Mouse (Mus musculus) erythroid progenitor cell, adult 5-6 weeks (primary cell): ENCODE results near the gene Mfap1b. TPM values are rescaled to one million over a fixed set of nuclear protein-coding genes. Genes with fewer than 3 reads are reported as not detected.

Experiments
- ATAC-seq: replicated peaks from 2 replicates; pipeline ENCODE4 v1.8.0; 2016; ENCODE audit warnings: moderate number of reproducible peaks, mild to moderate bottlenecking, moderate TSS enrichment, inconsistent platforms; ENCODE audit not compliant: poor library complexity, low FRiP score, severe bottlenecking
- total RNA-seq, 2 experiments: library from RNA; stranded (forward) in 1 of 2; stranded (reverse) in 1 of 2; fragments of 150-400 nt in 1 of 2; fragments of 186-747, 209-891 nt in 1 of 2; gene quantifications; 2 replicates each; pipeline versions ENCODE4 v1.2.3 to v1.2.4; 2015 to 2017; ENCODE audit warnings: low replicate concordance in 2 of 2

The Mfap1b gene
- total RNA-seq, 2 experiments from 2014 or later = 25.6 to 32.9 TPM

DNA sequence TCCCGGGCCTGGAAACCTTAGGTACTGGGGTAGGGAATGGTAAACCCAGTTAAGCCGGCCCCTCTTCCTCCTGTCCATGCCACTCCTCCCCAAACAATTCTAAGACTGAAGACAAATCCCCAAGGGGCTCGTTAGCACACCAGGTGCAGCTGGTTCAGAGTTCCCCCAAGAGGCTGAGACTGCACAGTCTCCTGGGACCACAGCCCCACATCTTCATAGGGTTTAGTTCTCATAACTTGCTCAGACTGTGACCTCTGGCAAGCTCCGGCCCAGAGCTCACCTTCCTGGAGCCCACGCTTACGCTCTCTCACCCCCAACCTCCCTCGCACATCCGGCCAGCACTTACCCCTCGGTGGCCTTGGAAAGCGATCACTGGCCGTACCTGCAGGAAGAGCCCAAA is 32.1 kb downstream of the Mfap1b start:
- ATAC-seq = no peak; the same call in 1 of the 2 replicates

- no peak for ATAC-seq
Measured at GRCm38 (mm10) chr2:121440834-121441605, 32.8 kb downstream of the Mfap1b start.

GRCm38 (mm10) chr2:121439746-121440145 is 34.1 kb downstream of the Mfap1b start:
- ATAC-seq = no peak

- peak; percentile 73; the same call in 1 of the 2 replicates for ATAC-seq
Measured at GRCm38 (mm10) chr2:121434854-121435253, 39.0 kb downstream of the Mfap1b start.

DNA sequence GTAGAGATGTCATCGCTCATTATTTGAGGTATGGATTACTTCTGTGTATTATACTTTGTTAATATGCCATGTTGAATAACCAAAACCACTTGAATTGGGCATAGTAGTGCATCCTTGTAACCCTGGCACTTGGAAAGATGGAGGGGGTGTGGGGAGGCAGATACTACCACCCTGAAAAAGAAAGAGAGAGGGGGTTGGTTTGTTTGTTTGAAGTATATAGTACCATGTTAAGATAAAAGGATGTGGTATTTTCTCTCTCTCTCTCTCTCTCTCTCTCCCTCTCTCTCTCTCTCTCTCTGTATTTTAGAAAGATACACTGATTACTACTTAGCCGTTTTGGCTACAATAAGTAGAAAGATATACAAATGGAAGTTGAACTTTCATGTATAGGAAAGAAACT is 48.0 kb downstream of the Mfap1b start:
- ATAC-seq = no peak

DNA sequence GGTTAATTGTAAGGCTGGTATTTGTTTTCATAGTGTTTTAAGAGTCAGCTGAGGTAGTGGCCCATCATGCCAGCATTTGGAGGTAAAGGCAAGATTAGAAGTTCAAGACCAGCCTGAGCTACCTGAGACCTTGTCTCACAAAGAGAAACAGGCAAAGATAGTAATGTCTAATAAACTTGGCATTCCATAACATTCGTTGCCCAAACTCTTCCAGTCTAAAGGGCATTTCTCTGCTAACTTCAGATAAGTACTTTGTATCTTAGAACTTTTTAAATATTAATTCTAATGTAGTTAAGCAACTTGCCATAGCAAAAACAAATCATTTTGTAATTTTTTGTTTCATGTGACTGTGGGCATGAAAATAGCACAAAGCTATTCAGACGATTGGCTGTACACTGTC is 50.7 kb downstream of the Mfap1b start:
- no peak for ATAC-seq

- ATAC-seq = no peak
Measured at GRCm38 (mm10) chr2:121418476-121418875, 55.4 kb downstream of the Mfap1b start.

- ATAC-seq = no peak
Measured at GRCm38 (mm10) chr2:121416356-121416755, 57.5 kb downstream of the Mfap1b start.

- ATAC-seq = no peak
Measured at GRCm38 (mm10) chr2:121415591-121415990, 58.3 kb downstream of the Mfap1b start.

- no peak for ATAC-seq
Measured at GRCm38 (mm10) chr2:121415103-121415502, 58.8 kb downstream of the Mfap1b start.

- ATAC-seq = peak; percentile 48
Measured at GRCm38 (mm10) chr2:121414139-121414685, 59.7 kb downstream of the Mfap1b start.

- ATAC-seq = peak; percentile 96
Measured at GRCm38 (mm10) chr2:121413387-121414042, 60.4 kb downstream of the Mfap1b start, which contains the start of the genes Pdia3 and Catsper2. Gene Pdia3 (plus strand): TSS chr2:121413775. Gene Catsper2 (minus strand): TSS chr2:121413792.

DNA sequence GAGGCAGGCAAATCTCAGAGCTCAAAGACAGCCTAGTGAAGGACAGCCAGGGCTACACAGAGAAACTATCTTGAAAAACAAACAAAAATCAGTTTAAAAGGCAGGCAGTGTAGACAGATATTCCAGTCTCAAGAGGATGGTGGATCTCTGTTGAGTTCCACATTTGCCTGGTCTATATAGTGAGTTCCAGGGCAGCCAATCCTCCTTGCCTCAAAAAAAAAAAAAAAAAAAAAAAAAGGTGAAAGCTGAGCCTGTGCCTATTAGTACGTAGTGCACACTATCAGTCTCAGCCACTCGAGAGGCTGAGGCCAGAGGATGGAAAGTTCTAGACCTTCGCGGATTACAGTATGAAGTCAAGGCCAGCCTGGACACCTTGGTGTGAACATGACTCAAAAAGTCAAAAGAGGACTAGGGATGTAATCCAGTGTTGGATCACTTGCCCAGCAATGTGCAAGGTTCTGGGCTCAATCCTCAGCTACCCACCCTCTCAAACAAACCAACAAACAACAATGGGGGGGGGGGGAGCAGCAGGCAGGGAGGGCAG is 61.0 kb downstream of the Mfap1b start:
- peak; percentile 28; the same call in 1 of the 2 replicates for ATAC-seq

Other genes with a start within 250 kb of the Mfap1b start
- gene Trp53bp1, start 202.7 kb downstream of the Mfap1b start, total RNA-seq (2015; ENCODE audit: low replicate concordance) = 42.8 and 53.0 TPM in 2 replicates
- 78.3 and 98.6 TPM in 2 replicates for gene Trp53bp1, start 202.7 kb downstream of the Mfap1b start, total RNA-seq (2017; ENCODE audit: low replicate concordance)
- 0.36 TPM in 1 of 2 replicates, not detected in the other for gene Map1a, start 184.5 kb downstream of the Mfap1b start, total RNA-seq (2015; ENCODE audit: low replicate concordance)
- gene Map1a, start 184.5 kb downstream of the Mfap1b start, total RNA-seq (2017; ENCODE audit: low replicate concordance) = 0.64 and 0.83 TPM in 2 replicates
- gene Ppip5k1, start 118.7 kb downstream of the Mfap1b start, total RNA-seq (2015; ENCODE audit: low replicate concordance) = 12.6 and 19.3 TPM in 2 replicates
- 18.6 and 24.6 TPM in 2 replicates for gene Ppip5k1, start 118.7 kb downstream of the Mfap1b start, total RNA-seq (2017; ENCODE audit: low replicate concordance)
- not detected in 2 replicates for gene Ckmt1, start 116.4 kb downstream of the Mfap1b start, total RNA-seq (2015; ENCODE audit: low replicate concordance)
- gene Ckmt1, start 116.4 kb downstream of the Mfap1b start, total RNA-seq (2017; ENCODE audit: low replicate concordance) = not detected in 2 replicates
- gene Strc, start 86.9 kb downstream of the Mfap1b start, total RNA-seq (2015; ENCODE audit: low replicate concordance) = 0.36 TPM in 1 of 2 replicates, not detected in the other
- not detected in 2 replicates for gene Strc, start 86.9 kb downstream of the Mfap1b start, total RNA-seq (2017; ENCODE audit: low replicate concordance)
- 95.9 and 112 TPM in 2 replicates for gene Pdia3, start 60.3 kb downstream of the Mfap1b start, total RNA-seq (2015; ENCODE audit: low replicate concordance)
- gene Pdia3, start 60.3 kb downstream of the Mfap1b start, total RNA-seq (2017; ENCODE audit: low replicate concordance) = 73.1 and 88.2 TPM in 2 replicates
- not detected in 2 replicates for gene Catsper2, start 60.3 kb downstream of the Mfap1b start, total RNA-seq (2015; ENCODE audit: low replicate concordance)
- not detected in 2 replicates for gene Catsper2, start 60.3 kb downstream of the Mfap1b start, total RNA-seq (2017; ENCODE audit: low replicate concordance)
- 1.4 TPM in 1 of 2 replicates, not detected in the other for gene Ell3, start 29.8 kb downstream of the Mfap1b start, total RNA-seq (2015; ENCODE audit: low replicate concordance)
- gene Ell3, start 29.8 kb downstream of the Mfap1b start, total RNA-seq (2017; ENCODE audit: low replicate concordance) = not detected in 2 replicates
- gene Serf2, start 24.9 kb downstream of the Mfap1b start, total RNA-seq (2015; ENCODE audit: low replicate concordance) = 89.4 and 100 TPM in 2 replicates
- 55.3 and 77.3 TPM in 2 replicates for gene Serf2, start 24.9 kb downstream of the Mfap1b start, total RNA-seq (2017; ENCODE audit: low replicate concordance)
- gene Hypk, start 20.8 kb downstream of the Mfap1b start, total RNA-seq (2015; ENCODE audit: low replicate concordance) = 28.1 and 64.1 TPM in 2 replicates
- 53.4 and 71.4 TPM in 2 replicates for gene Hypk, start 20.8 kb downstream of the Mfap1b start, total RNA-seq (2017; ENCODE audit: low replicate concordance)
- gene Serinc4, start 17.3 kb downstream of the Mfap1b start, total RNA-seq (2015; ENCODE audit: low replicate concordance) = not detected in 2 replicates
- gene Serinc4, start 17.3 kb downstream of the Mfap1b start, total RNA-seq (2017; ENCODE audit: low replicate concordance) = 8.6 TPM in 1 of 2 replicates, not detected in the other
- gene Mfap1a, start 32.6 kb upstream of the Mfap1b start, total RNA-seq (2015; ENCODE audit: low replicate concordance) = 22.2 and 28.8 TPM in 2 replicates
- gene Mfap1a, start 32.6 kb upstream of the Mfap1b start, total RNA-seq (2017; ENCODE audit: low replicate concordance) = 21.1 and 42.5 TPM in 2 replicates
- gene Wdr76, start 32.7 kb upstream of the Mfap1b start, total RNA-seq (2015; ENCODE audit: low replicate concordance) = 34.2 and 39.0 TPM in 2 replicates
- 35.3 and 44.8 TPM in 2 replicates for gene Wdr76, start 32.7 kb upstream of the Mfap1b start, total RNA-seq (2017; ENCODE audit: low replicate concordance)